Mouse (Mus musculus) mouse embryonic stem cell (cell line): Measurements from ENCODE around the gene Klhl3.

Source experiments
- in situ Hi-C, 2 experiments: fragments of 300-500 bp; cut with MboI; formaldehyde crosslinking; loops; 1 replicate in 1 of 2; 3 replicates in 1 of 2; pipeline ENCODE4 v1.14.3; 2019 to 2020; ENCODE audit warnings: low sequenced_read_pairs in 2 of 2, low pct_unique_long_range_greater_than_20kb in 1 of 2, mixed read lengths in 1 of 2; ENCODE audit not compliant: unreplicated experiment in 1 of 2

Klhl3 gene

GRCm38 (mm10) chr13:58007256-58008037, 105.9 kb downstream of the Klhl3 start:
- in situ Hi-C loops: no loop called here

- in situ Hi-C loops: no loop called here
These were observed 111.6 kb downstream of the Klhl3 start for GRCm38 (mm10) chr13:58001792-58002191.

DNA sequence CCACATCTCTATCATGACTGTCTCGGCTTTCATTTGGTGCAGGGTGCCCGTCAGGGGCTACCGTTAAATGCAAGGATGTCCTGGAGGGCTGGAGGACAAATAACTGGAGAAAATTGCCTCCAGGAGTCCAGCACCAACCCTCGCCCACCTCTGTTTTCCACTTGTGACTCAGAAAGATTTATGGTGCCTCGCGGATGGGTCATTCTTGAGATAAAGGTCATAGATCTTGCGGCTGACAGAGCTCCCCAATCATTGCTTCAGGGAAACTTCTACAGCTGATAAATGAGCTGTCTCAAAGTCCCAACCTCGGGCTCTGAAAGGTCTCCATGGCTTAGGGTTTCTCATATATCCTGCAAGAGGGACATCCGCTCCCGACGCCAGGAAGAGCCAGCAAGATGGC, 116.9 kb downstream of the Klhl3 start:
- in situ Hi-C loops: no loop called here

DNA sequence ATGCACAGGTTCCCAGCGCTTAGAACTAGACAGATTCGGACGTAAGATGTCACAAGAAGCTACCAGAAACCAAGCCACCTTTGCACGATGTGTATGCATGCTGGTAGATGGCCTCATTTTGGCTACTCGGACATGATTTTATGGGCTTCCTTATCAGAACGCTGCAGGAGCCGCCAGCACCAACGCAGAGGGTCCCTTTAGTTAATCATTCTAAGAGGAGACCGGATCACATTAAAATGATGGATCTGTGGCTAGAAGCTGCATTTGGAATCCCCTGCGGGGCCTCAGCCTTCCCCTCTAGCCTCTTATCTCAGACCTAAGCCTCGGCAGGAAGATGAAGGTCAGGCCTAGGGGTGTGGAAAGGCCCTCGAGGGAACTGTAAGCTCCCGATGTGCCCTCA, 117.5 kb downstream of the Klhl3 start:
- in situ Hi-C loops: no loop called here

GRCm38 (mm10) chr13:57984637-57985036, 128.8 kb downstream of the Klhl3 start:
- in situ Hi-C loops: no loop called here

GRCm38 (mm10) chr13:57984163-57984562, 129.2 kb downstream of the Klhl3 start:
- in situ Hi-C loops: no loop called here

GRCm38 (mm10) chr13:57983330-57983729, 130.1 kb downstream of the Klhl3 start:
- in situ Hi-C loops: no loop called here

DNA sequence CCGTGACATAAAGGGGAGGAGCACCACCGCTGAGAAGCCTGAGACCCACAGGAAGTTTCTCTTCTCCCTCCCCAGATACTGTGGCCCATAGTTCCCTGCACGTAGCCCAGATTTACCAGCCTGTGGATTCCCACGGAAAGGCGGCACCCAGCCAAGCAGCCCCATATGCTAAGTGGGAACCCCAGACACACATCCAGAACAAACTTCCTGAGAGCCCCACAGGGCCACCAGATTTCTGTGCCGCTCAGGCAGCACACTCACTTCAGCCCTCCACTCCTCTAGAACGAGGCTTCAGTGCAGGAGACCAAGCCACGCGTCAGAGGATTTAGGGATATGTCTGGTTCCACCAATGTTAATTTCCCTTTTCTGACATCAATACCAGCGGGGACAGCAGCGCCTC, 130.5 kb downstream of the Klhl3 start:
- in situ Hi-C loops: no loop called here

DNA sequence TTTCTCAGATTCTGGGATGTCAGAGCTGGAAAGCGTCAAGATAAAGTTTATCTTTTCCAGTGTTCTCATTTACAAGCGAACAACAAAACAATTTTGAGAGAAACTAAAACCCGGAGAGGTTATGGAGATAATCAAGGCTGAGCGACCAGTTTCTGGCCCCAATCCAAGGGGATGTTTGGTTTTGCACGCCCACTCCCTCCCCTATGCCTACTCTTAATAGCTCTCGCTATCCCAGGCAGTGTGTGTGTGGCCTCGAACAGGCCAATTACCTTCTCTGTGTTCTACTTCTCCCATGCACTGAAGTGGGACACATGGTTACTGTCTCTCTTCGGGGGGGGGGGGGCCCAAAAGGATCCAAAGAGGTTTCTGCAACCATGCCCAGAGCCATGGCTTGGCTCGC, 132.7 kb downstream of the Klhl3 start:
- in situ Hi-C loops: no loop called here

- in situ Hi-C loops: no loop called here
These were observed 133.3 kb downstream of the Klhl3 start for GRCm38 (mm10) chr13:57980071-57980470.

DNA sequence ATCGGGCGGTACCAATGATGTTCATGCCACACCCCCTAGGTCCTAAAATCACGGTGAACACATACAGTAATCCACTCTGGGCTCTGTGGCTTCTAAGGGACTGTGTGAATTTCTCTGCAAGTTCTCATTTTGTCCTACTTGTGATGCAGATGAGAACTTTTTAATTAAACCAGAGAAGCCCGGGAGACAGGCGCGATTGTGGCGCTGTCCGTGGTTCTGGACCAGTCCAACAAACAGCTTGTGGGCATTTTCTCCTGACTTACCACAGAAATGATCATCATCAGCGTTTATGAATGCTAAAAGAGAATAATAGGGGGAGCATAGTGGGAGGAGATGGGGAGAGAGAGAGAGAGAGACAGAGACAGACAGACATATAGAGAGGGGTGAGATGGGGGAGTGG, 134.5 kb downstream of the Klhl3 start:
- in situ Hi-C loops: no loop called here

- in situ Hi-C loops: no loop called here
These were observed 135.7 kb downstream of the Klhl3 start for GRCm38 (mm10) chr13:57977721-57978120.

DNA sequence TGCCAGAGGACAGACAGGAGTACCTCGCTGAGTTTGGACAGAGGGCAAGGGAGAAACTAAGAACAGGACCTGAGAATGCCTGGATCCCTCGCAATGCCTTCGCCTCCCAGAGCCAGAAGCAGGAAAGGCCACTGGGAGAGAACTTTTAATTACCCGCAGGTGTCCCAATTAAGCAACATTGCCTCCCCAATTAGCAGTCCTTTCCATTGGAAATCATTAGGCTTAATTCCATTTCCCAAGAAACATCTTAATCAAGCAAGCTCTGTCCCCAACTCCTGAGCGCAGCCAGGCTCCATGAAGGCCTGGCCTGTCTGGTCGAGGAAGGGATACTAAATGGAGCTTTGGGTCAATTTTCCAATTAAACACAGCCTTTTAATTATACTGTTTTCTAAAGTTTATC, 147.7 kb downstream of the Klhl3 start:
- in situ Hi-C loops: no loop called here

- in situ Hi-C loops: no loop called here
These were observed 153.1 kb downstream of the Klhl3 start for GRCm38 (mm10) chr13:57960254-57960653.

DNA sequence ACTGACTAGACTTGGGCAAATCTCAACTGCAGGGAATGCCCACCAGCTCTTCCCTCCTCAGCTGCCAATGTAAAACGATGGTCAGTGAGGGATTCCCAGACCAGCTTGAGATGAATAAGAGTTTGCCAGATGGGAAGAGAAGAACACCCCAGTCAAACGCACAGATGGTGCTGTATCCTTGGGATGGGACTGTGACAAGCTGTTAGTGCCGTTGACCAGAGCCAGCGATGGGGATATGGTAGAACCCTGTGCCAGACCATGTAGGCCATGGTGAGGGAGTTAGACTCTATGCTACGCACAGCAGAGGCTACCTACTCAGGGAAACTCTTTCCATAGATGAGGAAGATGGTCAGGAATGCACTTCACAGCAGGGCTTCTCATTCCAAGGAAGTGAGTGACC, 153.6 kb downstream of the Klhl3 start:
- in situ Hi-C loops: no loop called here
